Mouse (Mus musculus): ENCODE data around the gene Abhd5.

DNA sequence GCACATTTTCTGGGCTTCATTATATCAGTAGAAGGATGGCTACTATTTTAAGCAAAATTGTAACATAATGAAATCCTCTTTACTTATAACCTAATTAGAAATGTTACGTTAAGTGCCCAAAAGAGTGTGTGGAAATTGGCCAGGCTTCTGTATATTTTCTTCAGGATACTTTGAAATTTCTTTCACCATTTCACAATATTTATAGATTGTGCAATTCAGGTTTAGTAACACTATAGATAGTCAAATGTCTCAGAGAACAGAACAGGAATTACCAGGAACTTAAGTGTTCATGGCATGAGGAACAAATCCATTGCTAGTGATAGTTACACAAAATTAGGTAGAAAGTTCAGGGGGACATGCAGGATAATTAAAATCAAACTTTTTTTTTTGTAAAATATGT is 5.7 kb downstream of the Abhd5 start:
- TF ChIP-seq CTCF (IDR thresholded peaks at IDR 0.05; ENCODE audit: control insufficient read depth, insufficient read depth, insufficient replicate concordance, low read depth, low read length) (no peak), POLR2A (IDR thresholded peaks at IDR 0.05; ENCODE audit: control insufficient read depth, low read depth, low read length) (no peak)
